Mouse (Mus musculus): ENCODE measurements around the gene Obscn. TPM values are rescaled to one million over a fixed set of nuclear protein-coding genes. Genes with fewer than 3 reads are reported as not detected.

Gene Obscn
- total and polyA plus RNA-seq, 3 experiments: 0.09 to 0.13 (median 0.13) TPM

- no peak for TF ChIP-seq SMC3 (IDR thresholded peaks at IDR 0.05; ENCODE audit: low read depth, low read length)
- TF ChIP-seq MXI1 (IDR thresholded peaks at IDR 0.05; ENCODE audit: low read depth, low read length): peak; percentile 63
- TF ChIP-seq NRF1 (IDR thresholded peaks at IDR 0.05; ENCODE audit: low read depth, low read length): peak; percentile 65
- no peak for TF ChIP-seq ZKSCAN1 (IDR thresholded peaks at IDR 0.05; ENCODE audit: borderline replicate concordance, low read depth, low read length)
- no peak; the same call in 1 of the 2 replicates for TF ChIP-seq MYC (IDR thresholded peaks at IDR 0.05; ENCODE audit: low read depth, low read length)
- no peak for TF ChIP-seq MAFK (IDR thresholded peaks at IDR 0.05; ENCODE audit: insufficient replicate concordance, low read length)
- peak; percentile 75; the same call in 1 of the 2 replicates for TF ChIP-seq MAX (IDR thresholded peaks at IDR 0.05; ENCODE audit: low read length)
- no peak for TF ChIP-seq ZC3H11A (IDR thresholded peaks at IDR 0.05; ENCODE audit: low read depth, low read length)
Measured at GRCm38 (mm10) chr11:58959921-58960465, 176.2 kb downstream of the Obscn start (continued).

- peak overlapping the region; percentile 95 for H3K4me2 ChIP-seq (ENCODE audit: insufficient read depth, low read depth, poor library complexity, severe bottlenecking)
- dilution Hi-C loops (cut with MboI; ENCODE audit: extremely low pct_ligation_motif_present, extremely low pct_unique_long_range_greater_than_20kb, low sequenced_read_pairs) (no loop called here), in situ Hi-C loops (cut with MboI; ENCODE audit: low pct_ligation_motif_present, low pct_unique_long_range_greater_than_20kb, low sequenced_read_pairs) (loop anchor here (5.0 kb wide), 1 partner anchor 37 kb away; no protein-coding TSS in a partner anchor)
- H3K27ac ChIP-seq (ENCODE audit: insufficient read depth, low read depth): no peak overlapping the region
- peaks cover 7% of the 10 kb centered on the region for H3K9me3 ChIP-seq (replicated peaks; ENCODE audit: low read length)
- H3K4me1 ChIP-seq (ENCODE audit: control insufficient read depth in 1 of 2, insufficient read depth in 2 of 2): peaks cover 13 to 41% of the 10 kb centered on the region in 2 experiments
- peak overlapping the region; percentile 24 for H3K9ac ChIP-seq (ENCODE audit: insufficient read depth, low read depth)
- H3K79me2 ChIP-seq (replicated peaks; ENCODE audit: control insufficient read depth, extremely low read depth, insufficient read depth, poor library complexity, severe bottlenecking): peaks cover 2% of the 10 kb centered on the region; the same call in 1 of the 2 replicates
- H3K36me3 ChIP-seq (replicated peaks in 1 of 2; ENCODE audit: control insufficient read depth in 1 of 2, insufficient read depth in 1 of 2, low read length in 1 of 2): peaks cover 2 to 20% of the 10 kb centered on the region in 2 experiments
- peak overlapping the region in 1 of 3 experiments; percentile 47 for H3K4me3 ChIP-seq (replicated peaks in 1 of 3; ENCODE audit: low read depth in 2 of 3, low read length in 2 of 3, poor library complexity in 1 of 3)
- H3K27me3 ChIP-seq (replicated peaks): no peaks in the 10 kb centered on the region
- DNase-seq (ENCODE audit: extremely low read depth): peak; percentile 62
- no peak for TF ChIP-seq POLR2A (IDR thresholded peaks at IDR 0.05; ENCODE audit: low read depth, low read length)
- TF ChIP-seq MXI1 (IDR thresholded peaks at IDR 0.05; ENCODE audit: low read depth, low read length): no peak
- TF ChIP-seq ETS1 (conservative IDR thresholded peaks at IDR 0.05; ENCODE audit: low read depth, low read length): peak; percentile 82
- no peak for TF ChIP-seq ZMIZ1 (IDR thresholded peaks at IDR 0.05; ENCODE audit: low read depth, low read length)
- peak; percentile 52; the same call in 1 of the 2 replicates for TF ChIP-seq JUN (IDR thresholded peaks at IDR 0.05; ENCODE audit: insufficient read depth, low read depth, low read length)
- TF ChIP-seq SMC3 (IDR thresholded peaks at IDR 0.05; ENCODE audit: low read depth, low read length): no peak
- TF ChIP-seq NRF1 (IDR thresholded peaks at IDR 0.05; ENCODE audit: low read depth, low read length): no peak
- no peak for TF ChIP-seq POLR2AphosphoS2 (IDR thresholded peaks at IDR 0.05; ENCODE audit: low read depth, low read length)
- peak; percentile 98 for TF ChIP-seq EP300 (IDR thresholded peaks at IDR 0.05; ENCODE audit: low read length)
- TF ChIP-seq TBP (conservative IDR thresholded peaks at IDR 0.05; ENCODE audit: low read depth, low read length): no peak
- no peak for TF ChIP-seq USF1 (IDR thresholded peaks at IDR 0.05; ENCODE audit: low read depth, low read length)
- TF ChIP-seq CHD2 (IDR thresholded peaks at IDR 0.05; ENCODE audit: low read length): peak; percentile 58
- TF ChIP-seq TCF12 (IDR thresholded peaks at IDR 0.05; ENCODE audit: low read depth, low read length): peak; percentile 28; the same call in 1 of the 2 replicates
- TF ChIP-seq ZKSCAN1 (IDR thresholded peaks at IDR 0.05; ENCODE audit: borderline replicate concordance, low read depth, low read length): no peak
- peak; percentile 69; the same call in 1 of the 2 replicates for TF ChIP-seq MEF2A (IDR thresholded peaks at IDR 0.05; ENCODE audit: borderline replicate concordance, low read depth, low read length)
- no peak for TF ChIP-seq USF2 (conservative IDR thresholded peaks at IDR 0.05; ENCODE audit: low read depth, low read length)
- peak; percentile 64 for TF ChIP-seq JUND (conservative IDR thresholded peaks at IDR 0.05; ENCODE audit: low read depth, low read length)
- TF ChIP-seq MAX (IDR thresholded peaks at IDR 0.05; ENCODE audit: low read length): peak; percentile 63; the same call in 1 of the 2 replicates
- TF ChIP-seq E2F4 (IDR thresholded peaks at IDR 0.05; ENCODE audit: insufficient replicate concordance, low read depth, low read length): no peak
- peak; percentile 83; the same call in 1 of the 2 replicates for TF ChIP-seq SIN3A (IDR thresholded peaks at IDR 0.05; ENCODE audit: low read length)
- TF ChIP-seq ZNF384 (IDR thresholded peaks at IDR 0.05; ENCODE audit: low read depth, low read length): peak; percentile 26
- TF ChIP-seq NELFE (IDR thresholded peaks at IDR 0.05; ENCODE audit: low read depth, low read length): no peak
- TF ChIP-seq ZC3H11A (IDR thresholded peaks at IDR 0.05; ENCODE audit: low read depth, low read length): no peak
- no peak for TF ChIP-seq CTCF (conservative IDR thresholded peaks at IDR 0.05 in 1 of 2, IDR thresholded peaks at IDR 0.05 in 1 of 2; ENCODE audit: low read depth in 2 of 2, low read length in 2 of 2)
- TF ChIP-seq ELF1 (IDR thresholded peaks at IDR 0.05; ENCODE audit: low read depth, low read length): no peak
- peak; percentile 28; the same call in 1 of the 2 replicates for TF ChIP-seq CHD1 (IDR thresholded peaks at IDR 0.05; ENCODE audit: low read depth, low read length)
- TF ChIP-seq MAFK (IDR thresholded peaks at IDR 0.05; ENCODE audit: insufficient replicate concordance, low read length): peak; percentile 51; the same call in 1 of the 2 replicates
- peak; percentile 48; the same call in 1 of the 2 replicates for TF ChIP-seq MYC (IDR thresholded peaks at IDR 0.05; ENCODE audit: low read depth, low read length)
- TF ChIP-seq PAX5 (IDR thresholded peaks at IDR 0.05; ENCODE audit: low read length): no peak
- no peak for TF ChIP-seq RAD21 (IDR thresholded peaks at IDR 0.05; ENCODE audit: low read depth, low read length)
- peak; percentile 84 for TF ChIP-seq RCOR1 (conservative IDR thresholded peaks at IDR 0.05; ENCODE audit: low read depth, low read length)
- TF ChIP-seq HCFC1 (IDR thresholded peaks at IDR 0.05; ENCODE audit: low read depth, low read length): peak; percentile 25; the same call in 1 of the 2 replicates
- no peak for TF ChIP-seq UBTF (IDR thresholded peaks at IDR 0.05; ENCODE audit: low read depth, low read length)
- TF ChIP-seq MAZ (IDR thresholded peaks at IDR 0.05; ENCODE audit: low read depth, low read length): no peak
Measured at GRCm38 (mm10) chr11:58959186-58959825, 176.9 kb downstream of the Obscn start.
